Mouse (Mus musculus): ENCODE data around the gene Grin1. TPM values are rescaled to one million over a fixed set of nuclear protein-coding genes. Genes with fewer than 3 reads are reported as not detected.
"Not testable (repeated sequence)": the region's sequence is repeated elsewhere in the genome, so short reads cannot be mapped to it uniquely, and the experiment has no call there.

The Grin1 gene
- polyA plus RNA-seq, 1 experiment from 2014 or later = not detected

DNA sequence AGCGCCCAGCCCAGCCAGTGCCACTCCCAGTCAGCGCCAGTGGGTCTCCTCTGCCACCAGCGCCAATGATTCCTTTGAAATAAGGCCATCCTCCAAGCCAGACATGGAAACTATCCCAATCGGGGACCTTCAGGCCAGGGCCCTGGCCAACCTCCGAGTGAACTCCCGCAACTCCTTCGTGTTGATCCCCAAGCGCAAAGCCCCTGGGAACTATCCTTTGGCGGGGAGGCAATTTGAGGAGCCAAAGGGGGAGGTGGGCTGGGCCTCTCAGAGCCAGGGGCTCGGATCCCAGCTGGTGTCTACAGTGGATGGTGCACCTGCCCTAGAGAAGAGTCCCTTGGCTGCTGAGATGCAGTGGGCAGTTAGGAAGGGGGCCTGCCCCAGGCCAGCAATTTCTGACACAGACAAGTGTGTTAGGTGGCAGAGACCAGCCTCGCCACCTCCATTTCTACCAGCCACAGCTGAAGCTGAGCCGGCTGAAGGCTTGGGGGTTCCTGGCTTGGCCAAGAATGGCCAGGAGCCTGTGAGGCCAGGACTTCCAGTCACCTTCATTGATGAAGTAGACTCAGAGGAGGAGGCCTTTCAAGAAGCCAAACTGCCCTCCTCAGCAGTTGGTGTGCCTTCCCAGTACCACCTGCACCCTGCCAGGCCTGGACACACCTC, 55.2 kb downstream of the Grin1 start:
- no peaks in the 10 kb centered on the region for H3K9me3 ChIP-seq (replicated peaks)
- 23% methylated on average over 12 of the region's 12 CpGs for WGBS
- H3K9ac ChIP-seq = peak overlapping the region; percentile 74
- peak overlapping the region; percentile 77 for H3K4me3 ChIP-seq
- ATAC-seq (ENCODE audit: insufficient number of reproducible peaks, low FRiP score) = no peak
- peaks cover 18% of the 10 kb centered on the region for H3K27me3 ChIP-seq (replicated peaks)
- H3K27ac ChIP-seq (ENCODE audit: poor library complexity, severe bottlenecking) = no peak overlapping the region
- peak overlapping the region; percentile 93 for H3K4me2 ChIP-seq
- peaks cover 43% of the 10 kb centered on the region for H3K4me1 ChIP-seq (replicated peaks)
- 0 out of 2 replicates have a peak, but pooled peaks cover 5% of the 10 kb centered on the region for H3K36me3 ChIP-seq

DNA sequence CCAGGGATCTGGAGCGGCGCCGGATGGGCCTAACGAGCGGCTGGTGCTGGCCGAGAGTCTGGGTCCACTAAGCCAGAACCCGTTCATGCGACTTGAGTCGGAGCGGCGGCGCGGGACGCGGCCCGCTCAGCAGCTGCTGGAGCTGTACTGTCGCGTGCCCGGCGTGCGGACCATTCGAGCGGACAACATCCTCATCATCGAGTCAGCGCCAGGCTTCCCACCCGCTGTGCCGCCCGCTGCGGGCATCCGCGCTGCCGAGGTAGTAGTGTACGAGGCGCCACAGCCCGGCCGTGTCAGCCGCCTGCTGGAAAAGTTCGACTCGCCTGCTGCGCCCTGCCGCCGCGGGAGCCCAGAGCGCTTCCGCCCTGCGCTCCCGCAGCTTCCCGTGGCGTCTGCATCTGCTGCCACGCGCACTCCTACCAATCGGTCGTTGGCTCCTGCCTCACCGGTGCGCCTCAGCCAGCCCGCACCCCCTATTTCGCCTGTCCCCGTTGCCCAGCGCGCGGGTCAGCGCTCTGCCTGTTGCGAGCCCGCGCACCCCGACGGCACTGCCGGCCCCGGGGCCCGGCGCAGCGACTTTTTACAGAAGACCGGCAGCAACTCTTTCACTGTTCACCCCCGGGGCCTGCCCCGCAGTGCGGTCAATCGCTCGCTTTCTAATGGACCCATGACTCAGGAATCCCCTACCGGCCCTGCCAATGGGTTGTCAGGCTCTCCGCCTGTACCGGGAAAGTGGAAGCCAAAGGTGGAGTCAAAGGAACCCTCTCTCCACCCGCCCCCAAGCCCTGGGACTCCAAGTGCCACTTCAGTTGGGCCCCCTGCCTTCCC, 56.0 kb downstream of the Grin1 start:
- Histone ChIP-seq H3K9me3 (replicated peaks) (no peaks in the 10 kb centered on the region), H3K4me2 (peak overlapping the region; percentile 93), H3K27ac (ENCODE audit: poor library complexity, severe bottlenecking) (no peak overlapping the region), H3K27me3 (replicated peaks) (peaks cover 18% of the 10 kb centered on the region), H3K36me3 (no peaks in the 10 kb centered on the region), H3K4me1 (replicated peaks) (peaks cover 43% of the 10 kb centered on the region), H3K4me3 (peak overlapping the region; percentile 77), H3K9ac (peak overlapping the region; percentile 74)
- peak; percentile 12 for ATAC-seq (ENCODE audit: insufficient number of reproducible peaks, low FRiP score)
- WGBS = under 1% methylated on average over 80 of the region's 82 CpGs

DNA sequence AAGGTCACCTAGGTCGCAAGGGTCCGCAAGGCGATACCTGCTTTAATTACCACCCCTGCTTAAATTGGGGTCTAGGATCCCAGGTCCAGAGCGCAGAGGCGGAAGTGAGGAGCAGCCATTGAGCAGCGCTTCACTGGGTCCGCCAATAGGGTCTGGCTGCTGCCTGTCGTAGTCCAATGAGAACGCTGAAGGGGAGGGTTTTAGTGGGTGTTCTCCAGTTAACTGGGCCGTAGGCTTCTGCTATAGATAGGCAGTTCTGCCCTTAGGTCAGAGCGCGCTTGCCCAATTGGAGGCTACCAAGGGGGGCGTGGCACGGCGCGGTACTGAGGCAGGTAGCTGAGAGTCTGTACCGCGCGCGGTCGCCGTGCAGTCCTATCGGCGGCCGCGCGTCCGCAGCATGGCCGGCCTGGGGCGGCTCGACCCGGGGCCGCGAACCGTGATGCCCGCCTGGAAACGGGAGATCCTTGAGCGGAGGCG, 56.7 kb downstream of the Grin1 start, which contains the start of gene Tprn:
Tprn (plus strand) TSS at position 328 of the 477 bp plus-strand sequence.
- no peak within 1 kb of the TSS for H3K27ac ChIP-seq (ENCODE audit: poor library complexity, severe bottlenecking)
- peak within 1 kb of the TSS; percentile 74 for H3K9ac ChIP-seq
- ATAC-seq (ENCODE audit: insufficient number of reproducible peaks, low FRiP score) = peak; percentile 97
- peaks cover 18% of the 10 kb centered on the region for H3K27me3 ChIP-seq (replicated peaks)
- H3K4me2 ChIP-seq = peak within 1 kb of the TSS; percentile 93
- H3K36me3 ChIP-seq = no peaks in the 10 kb centered on the region
- H3K9me3 ChIP-seq (replicated peaks) = no peaks in the 10 kb centered on the region
- H3K4me1 ChIP-seq (replicated peaks) = peaks cover 38% of the 10 kb centered on the region
- under 1% methylated on average over 39 of the region's 39 CpGs for WGBS
- peak within 1 kb of the TSS; percentile 77 for H3K4me3 ChIP-seq

DNA sequence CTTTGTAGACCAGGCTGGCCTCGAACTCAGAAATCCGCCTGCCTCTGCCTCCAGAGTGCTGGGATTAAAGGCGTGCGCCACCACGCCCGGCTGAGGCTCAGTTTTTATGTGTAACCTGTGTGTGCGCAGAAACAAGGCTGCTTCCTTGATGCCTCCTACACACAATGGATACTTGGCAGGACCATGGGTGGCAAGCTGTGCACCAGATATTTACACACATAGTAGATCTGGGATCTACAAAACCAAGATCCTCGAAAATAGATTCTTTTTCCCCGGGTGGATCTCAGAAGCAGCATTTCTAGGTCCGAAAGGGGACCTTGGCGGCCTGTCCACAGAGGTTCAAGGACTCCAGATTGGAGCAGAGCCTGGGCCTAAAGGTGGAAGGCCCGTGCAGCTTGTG, 57.1 kb downstream of the Grin1 start:
- H3K4me2 ChIP-seq = peak overlapping the region; percentile 93
- 45% methylated on average over 12 of the region's 12 CpGs for WGBS
- H3K27me3 ChIP-seq (replicated peaks) = peaks cover 18% of the 10 kb centered on the region
- no peak overlapping the region for H3K27ac ChIP-seq (ENCODE audit: poor library complexity, severe bottlenecking)
- ATAC-seq (ENCODE audit: insufficient number of reproducible peaks, low FRiP score) = no peak; the same call in 1 of the 2 replicates
- no peak overlapping the region; the same call in 1 of the 2 replicates for H3K9ac ChIP-seq
- H3K4me3 ChIP-seq = peak overlapping the region; percentile 77
- no peaks in the 10 kb centered on the region for H3K9me3 ChIP-seq (replicated peaks)
- H3K4me1 ChIP-seq (replicated peaks) = peaks cover 34% of the 10 kb centered on the region
- H3K36me3 ChIP-seq = no peaks in the 10 kb centered on the region

DNA sequence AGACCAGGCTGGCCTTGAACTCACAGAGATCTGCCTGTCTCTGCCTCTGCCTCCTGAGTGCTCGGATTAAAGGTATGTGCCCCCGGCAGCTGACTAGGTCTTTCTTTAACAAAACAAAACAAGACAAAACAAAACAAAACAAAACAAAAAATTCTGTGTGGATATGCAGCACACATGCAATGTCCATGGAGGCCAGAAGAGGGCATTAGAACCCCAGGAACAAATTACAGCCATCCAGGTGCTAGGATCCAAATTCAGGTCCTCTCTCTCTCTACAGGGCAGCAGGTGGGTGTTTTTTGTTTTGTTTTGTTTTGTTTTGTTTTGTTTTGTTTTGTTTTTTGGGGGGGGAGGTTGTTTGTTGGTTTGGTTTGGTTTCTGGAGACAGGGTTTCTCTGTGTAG, 60.1 kb downstream of the Grin1 start:
- no peak for ATAC-seq (ENCODE audit: insufficient number of reproducible peaks, low FRiP score)
- 48% methylated on average over 2 of the region's 2 CpGs for WGBS
- H3K4me3 ChIP-seq = no peak overlapping the region
- no peak overlapping the region for H3K4me2 ChIP-seq
- no peak overlapping the region for H3K9ac ChIP-seq
- peaks cover 6% of the 10 kb centered on the region for H3K27me3 ChIP-seq (replicated peaks)
- H3K27ac ChIP-seq (ENCODE audit: poor library complexity, severe bottlenecking) = no peak overlapping the region
- peaks cover 25% of the 10 kb centered on the region for H3K4me1 ChIP-seq (replicated peaks)
- H3K36me3 ChIP-seq = no peaks in the 10 kb centered on the region
- no peaks in the 10 kb centered on the region for H3K9me3 ChIP-seq (replicated peaks)

DNA sequence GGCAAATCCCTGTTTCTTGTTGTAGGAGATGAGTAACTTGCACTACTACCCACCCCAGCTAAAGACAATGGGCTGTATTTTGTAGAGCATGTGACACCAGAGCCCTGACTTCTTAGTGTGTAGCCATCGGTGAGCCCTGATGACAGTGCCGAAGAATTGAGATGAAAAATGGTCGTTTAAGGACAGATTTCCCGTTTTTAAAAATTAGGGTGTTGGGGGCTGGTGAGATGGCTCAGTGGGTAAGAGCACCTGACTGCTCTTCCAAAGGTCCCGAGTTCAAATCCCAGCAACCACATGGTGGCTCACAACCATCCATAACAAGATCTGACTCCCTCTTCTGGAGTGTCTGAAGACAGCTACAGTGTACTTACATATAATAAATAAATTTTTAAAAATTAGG, 61.7 kb downstream of the Grin1 start:
- H3K27me3 ChIP-seq (replicated peaks); H3K4me3 ChIP-seq; ATAC-seq (ENCODE audit: insufficient number of reproducible peaks, low FRiP score); H3K4me2 ChIP-seq; H3K36me3 ChIP-seq; H3K9ac ChIP-seq; H3K9me3 ChIP-seq (replicated peaks); H3K27ac ChIP-seq (ENCODE audit: poor library complexity, severe bottlenecking): not testable (repeated sequence)
- peaks cover 17% of the 10 kb centered on the region for H3K4me1 ChIP-seq (replicated peaks)
- WGBS = 80% methylated on average over 5 of the region's 5 CpGs

DNA sequence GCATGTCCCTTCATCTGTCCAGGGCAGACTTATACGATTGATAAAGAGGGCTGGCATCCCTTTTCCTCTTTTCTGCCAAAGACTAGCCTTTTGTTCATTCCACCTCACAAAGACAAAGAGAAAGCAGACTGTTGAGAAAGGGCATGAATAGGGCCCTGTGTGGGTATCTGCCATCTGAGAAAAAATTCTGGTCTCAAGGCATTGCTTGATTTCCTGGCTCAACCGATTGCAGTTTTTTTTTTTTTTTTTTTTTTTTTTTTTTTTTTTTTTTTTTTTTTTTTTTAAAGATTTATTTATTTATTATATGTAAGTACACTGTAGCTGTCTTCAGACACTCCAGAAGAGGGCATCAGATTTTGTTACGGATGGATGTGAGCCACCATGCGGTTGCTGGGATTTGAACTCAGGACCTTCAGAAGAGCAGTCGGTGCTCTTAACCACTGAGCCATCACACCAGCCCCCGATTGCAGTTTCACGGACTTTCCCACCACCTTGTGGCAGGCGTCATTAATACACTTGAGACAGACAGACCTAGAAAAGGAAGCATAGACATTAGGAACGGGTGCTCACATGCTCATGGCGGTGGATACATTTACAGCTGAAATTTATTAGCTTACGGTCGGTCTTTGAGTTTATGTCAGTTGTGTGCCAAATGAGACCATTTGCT, 62.4 kb downstream of the Grin1 start:
- H3K27ac ChIP-seq (ENCODE audit: poor library complexity, severe bottlenecking); ATAC-seq (ENCODE audit: insufficient number of reproducible peaks, low FRiP score); H3K9me3 ChIP-seq (replicated peaks); H3K27me3 ChIP-seq (replicated peaks): not testable (repeated sequence)
- Histone ChIP-seq H3K4me3 (peak overlapping the region; percentile 71), H3K4me1 (replicated peaks) (peaks cover 17% of the 10 kb centered on the region), H3K36me3 (peaks cover 12% of the 10 kb centered on the region), H3K9ac (peak overlapping the region; percentile 91), H3K4me2 (peak overlapping the region; percentile 99)
- WGBS = 57% methylated on average over 12 of the region's 12 CpGs

DNA sequence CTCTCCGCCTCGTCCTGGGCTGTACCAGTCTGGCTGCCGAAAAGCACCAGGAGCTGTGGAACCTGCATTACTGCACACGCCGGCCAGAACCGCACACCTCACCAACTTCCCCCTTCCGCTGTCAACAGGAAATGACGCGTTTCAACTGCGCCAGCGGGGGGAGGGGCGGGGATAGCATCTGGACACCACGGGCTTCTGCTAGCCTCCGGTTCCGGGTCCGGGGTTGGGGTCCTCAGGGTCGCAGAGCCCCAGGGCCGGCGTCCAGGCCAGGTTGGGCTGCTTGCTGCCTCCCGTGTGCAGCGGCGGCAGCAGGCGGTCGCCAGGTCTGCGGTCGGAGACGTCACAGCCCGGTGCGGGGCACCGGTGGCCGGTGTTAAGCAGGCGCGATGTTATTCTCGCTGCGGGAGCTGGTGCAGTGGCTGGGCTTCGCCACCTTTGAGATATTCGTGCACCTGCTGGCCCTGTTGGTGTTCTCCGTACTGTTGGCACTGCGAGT, 63.7 kb downstream of the Grin1 start, which contains the start of gene Tmem203:
Tmem203 (plus strand) TSS at position 156 of the 496 bp plus-strand sequence.
- peaks cover 17% of the 10 kb centered on the region for H3K4me1 ChIP-seq (replicated peaks)
- peak; percentile 89 for ATAC-seq (ENCODE audit: insufficient number of reproducible peaks, low FRiP score)
- under 1% methylated on average over 39 of the region's 39 CpGs for WGBS
- H3K4me3 ChIP-seq = peak within 1 kb of the TSS; percentile 71
- peaks cover 25% of the 10 kb centered on the region for H3K36me3 ChIP-seq
- no peaks in the 10 kb centered on the region for H3K9me3 ChIP-seq (replicated peaks)
- H3K27ac ChIP-seq (ENCODE audit: poor library complexity, severe bottlenecking) = peak within 1 kb of the TSS; percentile 55
- H3K27me3 ChIP-seq (replicated peaks) = no peaks in the 10 kb centered on the region
- H3K4me2 ChIP-seq = peak within 1 kb of the TSS; percentile 99
- H3K9ac ChIP-seq = peak within 1 kb of the TSS; percentile 91

DNA sequence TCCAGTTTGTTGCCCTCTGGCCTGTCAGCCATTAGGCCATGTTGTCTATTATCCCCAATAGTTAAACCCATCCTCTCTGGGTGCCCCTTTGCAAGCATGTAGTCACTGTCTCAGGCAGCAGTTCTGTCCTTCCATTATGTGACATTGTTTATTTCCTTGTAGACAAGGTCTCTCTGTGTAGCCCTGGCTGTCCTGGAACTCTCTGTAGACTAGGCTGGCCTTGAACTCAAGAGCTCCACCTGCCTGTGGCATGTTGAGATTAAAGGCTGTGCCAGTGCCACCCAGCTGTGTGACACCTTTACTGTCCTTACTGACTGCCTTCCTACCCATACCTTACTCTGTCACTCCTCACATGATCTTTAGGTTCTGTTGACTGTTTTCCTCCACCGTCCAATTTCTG, 66.7 kb downstream of the Grin1 start:
- Histone ChIP-seq H3K36me3 (peaks cover 54% of the 10 kb centered on the region), H3K9ac (no peak overlapping the region), H3K4me2 (no peak overlapping the region), H3K27ac (ENCODE audit: poor library complexity, severe bottlenecking) (no peak overlapping the region), H3K9me3 (replicated peaks) (no peaks in the 10 kb centered on the region), H3K4me3 (no peak overlapping the region), H3K27me3 (replicated peaks) (no peaks in the 10 kb centered on the region), H3K4me1 (replicated peaks) (peaks cover 17% of the 10 kb centered on the region)
- WGBS = 78% methylated on average over 1 of the region's 1 CpGs
- ATAC-seq (ENCODE audit: insufficient number of reproducible peaks, low FRiP score) = no peak

DNA sequence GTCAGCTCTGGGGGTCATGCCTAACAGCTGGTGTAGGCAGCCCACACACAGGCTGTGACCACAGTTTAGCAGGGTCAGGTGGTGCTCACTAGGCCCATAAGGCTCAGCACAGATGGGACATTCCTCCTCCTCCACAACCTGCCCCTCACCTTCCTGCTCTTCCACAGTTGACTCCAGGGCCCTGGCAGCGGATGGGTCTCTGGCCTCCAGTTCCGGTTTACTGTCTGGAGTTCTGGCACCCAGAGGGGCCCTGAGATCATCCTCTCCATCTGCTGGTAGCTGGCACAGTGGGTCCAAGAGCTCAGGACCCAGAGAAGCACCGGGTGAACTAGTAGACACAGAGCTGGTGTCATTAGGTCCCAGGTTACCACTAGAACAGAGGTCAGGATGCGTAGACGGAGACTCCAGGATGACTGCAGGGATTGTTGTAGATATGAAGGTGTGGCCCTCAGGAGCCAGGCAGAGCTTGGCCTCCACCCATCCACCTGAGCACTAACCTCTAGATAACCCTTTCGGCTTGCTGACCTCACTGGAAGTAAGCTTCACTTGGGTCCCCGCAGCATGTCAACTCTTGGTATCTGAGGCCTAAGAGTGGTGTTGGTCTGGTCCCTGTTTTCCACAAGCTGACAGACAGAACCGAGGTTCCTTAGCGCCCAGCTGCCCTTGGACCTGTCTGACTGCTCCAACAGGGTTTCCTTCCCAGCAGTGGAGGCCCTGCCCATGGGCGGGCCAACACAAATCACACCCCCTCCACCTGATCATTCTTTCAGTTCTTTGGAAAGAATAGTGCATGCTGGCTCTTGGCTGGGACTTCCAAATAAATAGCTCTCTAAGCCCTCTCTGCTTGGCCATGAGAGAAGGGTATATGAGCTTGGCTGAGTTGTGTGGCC, 72.6 kb downstream of the Grin1 start, which contains the start of gene AL732309.1:
AL732309.1 (minus strand) TSS at position 681 of the 890 bp plus-strand sequence.
- Histone ChIP-seq H3K9ac (no peak within 1 kb of the TSS), H3K4me1 (replicated peaks) (peaks cover 14% of the 10 kb centered on the region), H3K27me3 (replicated peaks) (peaks cover 25% of the 10 kb centered on the region), H3K4me3 (no peak within 1 kb of the TSS), H3K4me2 (no peak within 1 kb of the TSS), H3K27ac (ENCODE audit: poor library complexity, severe bottlenecking) (no peak within 1 kb of the TSS), H3K9me3 (replicated peaks) (no peaks in the 10 kb centered on the region), H3K36me3 (peaks cover 54% of the 10 kb centered on the region)
- no peak for ATAC-seq (ENCODE audit: insufficient number of reproducible peaks, low FRiP score)
- 88% methylated on average over 10 of the region's 10 CpGs for WGBS

All from heart, embryonic 12.5 days (tissue).